18 mouse cellular contexts compared by ENCODE assay signal in the genomic region with DNA sequence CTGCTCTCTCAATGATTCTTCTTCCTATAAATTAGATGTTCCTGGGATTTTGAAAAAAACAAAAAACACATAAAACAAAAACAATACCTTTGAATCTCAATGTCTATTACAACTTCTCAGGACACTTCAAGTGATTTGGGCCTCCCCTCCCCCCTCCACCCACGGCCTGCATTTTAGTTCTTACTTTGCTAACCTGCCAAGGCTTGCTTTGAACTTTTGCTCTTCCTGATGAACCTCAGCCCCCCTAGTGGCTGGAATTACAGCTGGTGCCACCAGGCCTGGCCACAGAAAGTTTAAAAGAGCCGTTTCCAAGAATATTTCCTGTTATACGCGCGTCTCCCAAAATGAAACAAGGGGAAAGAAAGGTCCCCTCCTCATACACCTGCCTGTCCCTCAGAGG.
A peak's percentile ranks its signal among the peaks of the same experiment; 100 is the strongest.
DNase-seq lines count a peak whose midpoint lies in the region; ATAC-seq and TF ChIP-seq lines count a peak whose summit lies in the region.
"Had no signal": no experiment of that assay in that cellular context is flagged by ENCODE, and none has a peak within 500 bp of the region (broad histone marks: within the 10 kb centered on the region; RNA-seq: fewer than 3 reads in every experiment).

No protein-coding gene starts in this region.

- no peaks in the 10 kb centered on the region; the same call in 1 of the 2 replicates for H3K27me3 ChIP-seq in heart, adult 2 months (ENCODE audit: control insufficient read depth, insufficient read depth, low read length)
- H3K27me3 ChIP-seq in kidney, postnatal 0 days (ENCODE audit: insufficient read depth, low read length), result no peaks in the 10 kb centered on the region
- H3K27me3 ChIP-seq in ES-Bruce4 (ENCODE audit: control insufficient read depth, insufficient read depth, low read length, poor library complexity, severe bottlenecking), result no peaks in the 10 kb centered on the region

- no peaks in the 10 kb centered on the region for H3K36me3 ChIP-seq in heart, adult 2 months (ENCODE audit: control insufficient read depth, insufficient read depth, low read length)
- no peaks in the 10 kb centered on the region for H3K36me3 ChIP-seq in kidney, postnatal 0 days (ENCODE audit: insufficient read depth, low read length)
- no peaks in the 10 kb centered on the region for H3K36me3 ChIP-seq in ES-Bruce4 (ENCODE audit: control insufficient read depth, insufficient read depth, low read length, poor library complexity, severe bottlenecking)
- H3K36me3 ChIP-seq: embryonic facial prominence, embryonic 10.5 days; hindbrain, embryonic 12.5 days had no signal

- no peak for DNase-seq in heart, adult 2 months
- DNase-seq in heart, adult 9 months (ENCODE audit: low spot score in 2 of 2), result no peak
- DNase-seq in kidney, postnatal 0 days (ENCODE audit: low spot score), result no peak
- no peak for DNase-seq in kidney, adult 18-20 months
- DNase-seq in brain, embryonic 14.5 days (ENCODE audit: low read depth), result no peak
- DNase-seq in spleen, postnatal 14 days (ENCODE audit: low spot score in 2 of 2), result no peak
- DNase-seq: adrenal gland, postnatal 25 days; cerebellum, adult 9-10 months; heart, postnatal 14 days; right cerebral cortex, postnatal 25 days; spleen, adult 18-20 months; thymus, postnatal 14 days had no signal

- peak; percentile 35 for TF ChIP-seq CTCF in heart, adult 2 months (IDR thresholded peaks at IDR 0.05)
- TF ChIP-seq CTCF in kidney, postnatal 0 days (IDR thresholded peaks at IDR 0.05; ENCODE audit: low read depth), result peak; percentile 35; the same call in 1 of the 2 replicates
- peak; percentile 20 for TF ChIP-seq CTCF in ES-Bruce4 (IDR thresholded peaks at IDR 0.05; ENCODE audit: low read depth, low read length)
- TF ChIP-seq CTCF in brain, embryonic 14.5 days (IDR thresholded peaks at IDR 0.05; ENCODE audit: borderline replicate concordance, extremely low read depth, insufficient read depth, insufficient read length), result peak; percentile 22; the same call in 1 of the 2 replicates

- no peak overlapping the region for H3K9ac ChIP-seq in heart, adult 2 months (ENCODE audit: low read depth, low read length)
- H3K9ac ChIP-seq in kidney, postnatal 0 days (ENCODE audit: low read depth, low read length), result no peak overlapping the region
- H3K9ac ChIP-seq in ES-Bruce4 (ENCODE audit: low read depth, poor library complexity, severe bottlenecking), result no peak overlapping the region
- H3K9ac ChIP-seq: hindbrain, embryonic 12.5 days had no signal

- no peaks in the 10 kb centered on the region for H3K79me2 ChIP-seq in heart, adult 2 months (replicated peaks; ENCODE audit: control insufficient read depth, insufficient read depth, low read length)

- 40% methylated on average over 5 of the region's 5 CpGs for WGBS in heart, adult 2 months
- 54% methylated on average over 5 of the region's 5 CpGs for WGBS in kidney, postnatal 0 days

- no peak for ATAC-seq in kidney, postnatal 0 days (replicated peaks; ENCODE audit: low FRiP score, low read depth)
- ATAC-seq: forebrain, embryonic 16.5 days had no signal

- intact Hi-C loops in heart, adult 2 months (cut with DNase I), result no loop called here

- H3K27ac ChIP-seq in heart, adult 2 months, result no peak overlapping the region
- no peak overlapping the region for H3K27ac ChIP-seq in kidney, postnatal 0 days
- no peak overlapping the region for H3K27ac ChIP-seq in ES-Bruce4 (ENCODE audit: insufficient read depth, low read length)
- H3K27ac ChIP-seq: embryonic facial prominence, embryonic 10.5 days; hindbrain, embryonic 12.5 days had no signal

- no peak for TF ChIP-seq EP300 in heart, adult 2 months (IDR thresholded peaks at IDR 0.05; ENCODE audit: insufficient read depth, low read depth, low read length)
- no peak for TF ChIP-seq EP300 in ES-Bruce4 (IDR thresholded peaks at IDR 0.05; ENCODE audit: insufficient read depth, low read depth, low read length)

- no peaks in the 10 kb centered on the region; the same call in 1 of the 2 replicates for H3K9me3 ChIP-seq in kidney, postnatal 0 days (replicated peaks; ENCODE audit: low read length)
- 0 out of 2 replicates have a peak, but pooled peaks cover 2% of the 10 kb centered on the region for H3K9me3 ChIP-seq in ES-Bruce4 (replicated peaks; ENCODE audit: control insufficient read depth, insufficient read depth, low read length, poor library complexity, severe bottlenecking)
- H3K9me3 ChIP-seq: hindbrain, embryonic 12.5 days had no signal

- no peak overlapping the region for H3K4me2 ChIP-seq in kidney, postnatal 0 days (ENCODE audit: low read length)
- H3K4me2 ChIP-seq: heart, embryonic 11.5 days; hindbrain, embryonic 12.5 days; midbrain, embryonic 11.5 days had no signal

- no peak overlapping the region for H3K4me3 ChIP-seq in heart, adult 2 months
- no peak overlapping the region for H3K4me3 ChIP-seq in kidney, postnatal 0 days (replicated peaks; ENCODE audit: low read depth, low read length)
- H3K4me3 ChIP-seq in ES-Bruce4 (ENCODE audit: low read depth, low read length), result no peak overlapping the region
- H3K4me3 ChIP-seq: embryonic facial prominence, embryonic 10.5 days; hindbrain, embryonic 12.5 days had no signal

- TF ChIP-seq POLR2A in heart, adult 2 months (IDR thresholded peaks at IDR 0.05; ENCODE audit: insufficient read depth, low read depth, low read length), result no peak
- no peak for TF ChIP-seq POLR2A in ES-Bruce4 (IDR thresholded peaks at IDR 0.05; ENCODE audit: insufficient read depth, low read length)
- no peak for TF ChIP-seq POLR2A in brain, embryonic 14.5 days (IDR thresholded peaks at IDR 0.05; ENCODE audit: borderline replicate concordance, extremely low read depth, insufficient read depth, insufficient read length, poor library complexity, severe bottlenecking)

- no peaks in the 10 kb centered on the region for H3K4me1 ChIP-seq in heart, adult 2 months (ENCODE audit: control insufficient read depth, insufficient read depth, low read length)
- H3K4me1 ChIP-seq in kidney, postnatal 0 days (replicated peaks; ENCODE audit: insufficient read depth, low read length), result 0 out of 2 replicates have a peak, but pooled peaks cover 3% of the 10 kb centered on the region
- peaks cover 10% of the 10 kb centered on the region for H3K4me1 ChIP-seq in ES-Bruce4 (ENCODE audit: control insufficient read depth, insufficient read depth, low read length)
